Mouse (Mus musculus): ENCODE data around the gene Stxbp1. TPM values are rescaled to one million over a fixed set of nuclear protein-coding genes. Genes with fewer than 3 reads are reported as not detected.

The Stxbp1 gene
- polyA plus RNA-seq, 1 experiment from 2014 or later = 27.0 TPM

DNA sequence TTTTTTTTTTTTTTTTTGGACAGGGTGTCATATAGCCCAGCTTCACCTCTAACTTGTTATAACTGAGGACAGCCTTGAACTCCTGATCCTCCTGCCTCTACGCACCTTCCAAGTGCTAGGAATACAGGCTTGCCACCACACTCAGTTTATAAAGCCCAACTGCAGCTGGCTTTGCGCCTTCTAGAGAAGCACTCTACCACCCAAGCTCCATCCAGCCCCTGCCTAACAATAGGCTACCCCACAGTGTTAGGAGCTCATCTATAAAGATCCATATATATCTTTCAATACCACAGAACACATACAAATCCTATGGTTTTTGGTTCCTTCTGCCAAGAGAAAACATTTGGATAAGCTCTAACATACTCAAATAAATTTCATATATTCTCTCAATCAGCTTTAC is 30.5 kb downstream of the Stxbp1 start:
- no peak for DNase-seq (ENCODE audit: low spot score)
- no peak for ATAC-seq (replicated peaks; ENCODE audit: low FRiP score, low TSS enrichment, low read depth)
- Histone ChIP-seq H3K4me1 (replicated peaks; ENCODE audit: control insufficient read depth, insufficient read depth, low read length) (0 out of 2 replicates have a peak, but pooled peaks cover 8% of the 10 kb centered on the region), H3K9ac (ENCODE audit: low read length) (no peak overlapping the region), H3K9me3 (ENCODE audit: control insufficient read depth, low read length) (no peaks in the 10 kb centered on the region), H3K4me2 (ENCODE audit: low read length) (no peak overlapping the region), H3K27me3 (replicated peaks; ENCODE audit: control insufficient read depth, insufficient read depth, low read length) (no peaks in the 10 kb centered on the region), H3K36me3 (ENCODE audit: control insufficient read depth, insufficient read depth, low read length) (peaks cover 34% of the 10 kb centered on the region; the same call in 1 of the 2 replicates), H3K4me3 (ENCODE audit: low read depth, low read length) (no peak overlapping the region), H3K27ac (ENCODE audit: low read depth) (no peak overlapping the region)
- 94% methylated on average over 2 of the region's 2 CpGs for WGBS

DNA sequence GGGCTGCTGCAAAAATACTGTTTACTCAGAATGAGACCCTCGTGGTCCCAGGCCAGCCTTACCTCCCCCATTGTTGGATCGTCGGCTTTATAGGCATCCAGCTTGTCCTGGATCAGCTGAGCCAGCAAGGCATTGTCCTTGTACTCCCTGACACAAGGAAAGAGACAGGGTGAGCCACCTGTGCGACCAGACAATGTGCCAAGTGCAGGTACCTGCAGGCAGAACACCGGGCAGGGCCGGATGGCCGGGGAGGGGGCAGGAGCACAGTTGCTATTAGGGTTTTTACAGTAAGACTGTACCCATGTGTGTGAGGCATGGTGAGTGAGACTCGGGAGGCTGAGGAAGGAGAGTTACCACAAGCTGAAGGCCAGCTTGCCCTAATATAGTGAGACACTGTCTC is 35.1 kb downstream of the Stxbp1 start:
- Histone ChIP-seq H3K9ac (ENCODE audit: low read length) (no peak overlapping the region), H3K4me1 (replicated peaks; ENCODE audit: control insufficient read depth, insufficient read depth, low read length) (0 out of 2 replicates have a peak, but pooled peaks cover 1% of the 10 kb centered on the region), H3K27me3 (replicated peaks; ENCODE audit: control insufficient read depth, insufficient read depth, low read length) (no peaks in the 10 kb centered on the region), H3K9me3 (ENCODE audit: control insufficient read depth, low read length) (no peaks in the 10 kb centered on the region), H3K27ac (ENCODE audit: low read depth) (no peak overlapping the region), H3K4me3 (ENCODE audit: low read depth, low read length) (no peak overlapping the region), H3K36me3 (ENCODE audit: control insufficient read depth, insufficient read depth, low read length) (peaks cover 41% of the 10 kb centered on the region), H3K4me2 (ENCODE audit: low read length) (no peak overlapping the region)
- no peak for DNase-seq (ENCODE audit: low spot score)
- ATAC-seq (replicated peaks; ENCODE audit: low FRiP score, low TSS enrichment, low read depth) = no peak
- 81% methylated on average over 8 of the region's 8 CpGs for WGBS

DNA sequence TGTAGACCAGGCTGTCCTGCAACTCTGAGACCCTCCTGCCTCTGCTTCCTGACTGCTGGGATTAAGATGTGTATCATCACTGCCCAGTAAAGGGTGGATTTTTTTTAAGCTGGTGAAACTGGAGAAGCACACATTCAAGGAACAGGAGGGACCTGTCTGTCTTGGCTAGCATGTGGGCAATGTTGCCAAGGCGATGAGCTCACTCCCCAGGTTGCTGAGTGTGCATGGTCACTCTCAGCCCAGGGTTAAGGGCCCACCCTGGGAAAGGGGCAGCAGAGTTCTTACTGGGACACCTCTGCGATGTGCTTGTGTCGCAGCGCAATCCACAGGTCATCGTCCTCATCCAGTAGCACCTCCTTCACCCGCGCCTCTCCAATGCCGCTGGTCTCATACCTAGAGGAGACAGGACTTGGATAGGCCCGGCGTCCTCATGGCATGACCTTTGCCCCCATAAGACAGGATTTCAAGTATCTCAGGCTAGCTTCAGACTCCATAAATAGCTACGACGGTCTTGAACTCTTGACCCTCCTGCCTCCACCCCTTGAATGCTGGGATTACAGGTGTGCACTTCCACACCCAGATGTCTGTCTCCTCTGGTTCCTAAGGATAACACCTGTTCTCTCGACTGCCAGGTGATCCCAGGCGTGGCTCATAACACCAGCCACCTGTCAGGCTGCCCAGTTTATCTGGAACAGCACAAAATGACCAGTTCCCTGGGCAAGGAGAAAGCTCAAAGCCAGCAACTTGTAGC is 38.1 kb downstream of the Stxbp1 start:
- 86% methylated on average over 14 of the region's 14 CpGs for WGBS

DNA sequence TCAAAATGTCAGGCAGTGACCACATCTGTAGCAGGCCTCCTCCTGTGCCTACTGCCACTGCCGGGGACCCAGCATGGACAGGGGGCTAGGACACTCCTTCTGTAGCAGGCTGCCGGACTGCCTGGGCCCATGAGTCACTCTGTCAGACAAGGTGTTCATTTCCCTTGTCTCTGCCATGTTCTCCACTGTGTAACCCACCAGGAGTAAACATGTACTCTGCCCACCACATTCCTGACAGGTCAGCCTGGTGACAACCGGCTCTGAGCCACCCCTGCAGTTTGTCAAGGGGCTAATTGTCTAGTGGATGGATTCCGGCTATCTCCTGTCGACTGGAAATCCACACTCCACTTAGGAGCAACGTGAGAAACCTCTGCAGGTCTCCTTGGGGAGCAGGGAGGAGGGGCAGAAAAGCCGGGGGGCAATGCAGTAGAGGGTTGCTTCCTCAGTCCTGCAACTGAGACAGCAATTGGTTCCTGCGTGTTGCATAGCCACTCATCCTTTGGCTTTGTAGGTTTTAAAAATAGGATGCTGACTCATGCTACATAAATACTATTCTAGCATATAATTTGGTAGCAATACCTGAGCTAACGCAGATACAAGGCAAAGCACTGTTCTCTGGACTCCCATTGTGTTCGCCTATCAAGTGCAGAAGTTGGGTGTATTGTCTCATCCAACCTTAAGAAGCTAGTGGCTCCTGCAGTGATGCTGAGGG is 48.6 kb downstream of the Stxbp1 start:
- DNase-seq (ENCODE audit: low spot score) = no peak
- no peak for ATAC-seq (replicated peaks; ENCODE audit: low FRiP score, low TSS enrichment, low read depth)
- WGBS = 45% methylated on average over 10 of the region's 10 CpGs

More for the DNA sequence above, 38.1 kb downstream of the Stxbp1 start:
- H3K9ac ChIP-seq (ENCODE audit: low read length) = no peak overlapping the region
- ATAC-seq (replicated peaks; ENCODE audit: low FRiP score, low TSS enrichment, low read depth) = peak; percentile 19; the same call in 1 of the 2 replicates
- no peaks in the 10 kb centered on the region for H3K9me3 ChIP-seq (ENCODE audit: control insufficient read depth, low read length)
- H3K27ac ChIP-seq (ENCODE audit: low read depth) = no peak overlapping the region
- H3K36me3 ChIP-seq (ENCODE audit: control insufficient read depth, insufficient read depth, low read length) = peaks cover 32% of the 10 kb centered on the region
- no peak overlapping the region for H3K4me3 ChIP-seq (ENCODE audit: low read depth, low read length)
- no peak overlapping the region for H3K4me2 ChIP-seq (ENCODE audit: low read length)
- no peak for DNase-seq (ENCODE audit: low spot score)
- no peaks in the 10 kb centered on the region for H3K27me3 ChIP-seq (replicated peaks; ENCODE audit: control insufficient read depth, insufficient read depth, low read length)
- no peaks in the 10 kb centered on the region for H3K4me1 ChIP-seq (replicated peaks; ENCODE audit: control insufficient read depth, insufficient read depth, low read length)

DNA sequence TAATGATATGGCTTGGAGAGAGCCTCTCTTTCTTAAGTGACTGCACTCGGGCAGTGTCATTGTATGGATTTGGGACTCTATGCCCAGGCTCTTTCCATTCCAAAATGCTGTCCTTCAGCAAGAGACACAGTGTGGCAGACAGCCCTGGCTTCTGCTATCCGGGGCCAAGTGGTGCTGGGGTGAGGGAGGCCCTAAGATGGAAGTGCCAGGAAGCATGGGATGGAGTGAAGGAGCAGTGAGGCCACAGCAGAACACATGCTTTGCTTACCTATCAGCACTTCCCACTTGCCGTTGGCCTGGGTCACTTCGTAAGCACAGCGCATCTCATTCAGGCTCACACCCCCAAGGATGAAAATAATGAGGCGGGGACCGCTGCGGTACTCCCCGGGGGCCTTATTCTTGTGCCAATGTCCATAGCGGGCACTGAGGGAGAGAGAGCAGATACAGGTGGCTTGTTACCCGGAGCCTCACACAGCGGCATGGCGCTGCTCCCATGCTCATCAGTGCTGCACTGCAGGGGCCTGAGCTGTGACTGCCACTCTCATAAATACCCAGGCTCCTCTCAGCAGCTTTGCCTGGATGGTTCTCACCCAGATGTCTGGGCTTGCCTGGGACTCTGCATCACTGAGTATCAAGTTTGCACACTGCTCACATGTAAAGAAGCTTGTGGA is 51.2 kb downstream of the Stxbp1 start:
- 91% methylated on average over 13 of the region's 13 CpGs for WGBS
- Histone ChIP-seq H3K4me1 (replicated peaks; ENCODE audit: control insufficient read depth, insufficient read depth, low read length) (no peaks in the 10 kb centered on the region), H3K4me3 (ENCODE audit: low read depth, low read length) (no peak overlapping the region), H3K4me2 (ENCODE audit: low read length) (no peak overlapping the region), H3K9ac (ENCODE audit: low read length) (no peak overlapping the region), H3K36me3 (ENCODE audit: control insufficient read depth, insufficient read depth, low read length) (peaks cover 65% of the 10 kb centered on the region), H3K9me3 (ENCODE audit: control insufficient read depth, low read length) (no peaks in the 10 kb centered on the region), H3K27ac (ENCODE audit: low read depth) (no peak overlapping the region), H3K27me3 (replicated peaks; ENCODE audit: control insufficient read depth, insufficient read depth, low read length) (no peaks in the 10 kb centered on the region)
- DNase-seq (ENCODE audit: low spot score) (no peak), ATAC-seq (replicated peaks; ENCODE audit: low FRiP score, low TSS enrichment, low read depth) (no peak)

More for the DNA sequence above, 48.6 kb downstream of the Stxbp1 start:
- H3K27me3 ChIP-seq (replicated peaks; ENCODE audit: control insufficient read depth, insufficient read depth, low read length) = no peaks in the 10 kb centered on the region
- no peak overlapping the region for H3K4me2 ChIP-seq (ENCODE audit: low read length)
- no peaks in the 10 kb centered on the region for H3K9me3 ChIP-seq (ENCODE audit: control insufficient read depth, low read length)
- peaks cover 61% of the 10 kb centered on the region for H3K36me3 ChIP-seq (ENCODE audit: control insufficient read depth, insufficient read depth, low read length)
- H3K4me3 ChIP-seq (ENCODE audit: low read depth, low read length) = no peak overlapping the region
- no peak overlapping the region for H3K27ac ChIP-seq (ENCODE audit: low read depth)
- H3K9ac ChIP-seq (ENCODE audit: low read length) = no peak overlapping the region
- no peaks in the 10 kb centered on the region for H3K4me1 ChIP-seq (replicated peaks; ENCODE audit: control insufficient read depth, insufficient read depth, low read length)

DNA sequence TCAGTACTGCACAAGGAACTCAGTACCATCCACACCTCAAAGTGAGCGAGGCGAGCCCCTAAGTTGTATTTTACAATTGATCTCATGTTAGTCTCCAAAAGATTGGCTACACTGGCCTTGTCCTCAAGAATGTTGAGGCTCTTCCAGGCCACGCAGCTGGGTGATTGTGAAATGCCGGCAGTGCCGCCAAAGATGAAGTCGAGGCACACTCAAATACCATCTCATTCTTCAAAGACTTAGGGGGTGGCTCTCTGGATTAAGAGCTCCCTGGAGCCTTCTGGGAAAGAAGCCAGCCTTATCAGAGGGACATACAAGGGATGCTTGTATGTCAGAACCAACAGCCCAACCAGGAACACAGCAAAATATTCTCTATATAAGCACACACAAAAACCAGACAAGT is 55.7 kb downstream of the Stxbp1 start:
- no peak overlapping the region for H3K4me3 ChIP-seq (ENCODE audit: low read depth, low read length)
- no peaks in the 10 kb centered on the region for H3K9me3 ChIP-seq (ENCODE audit: control insufficient read depth, low read length)
- ATAC-seq (replicated peaks; ENCODE audit: low FRiP score, low TSS enrichment, low read depth) (no peak), DNase-seq (ENCODE audit: low spot score) (no peak)
- H3K27me3 ChIP-seq (replicated peaks; ENCODE audit: control insufficient read depth, insufficient read depth, low read length) = no peaks in the 10 kb centered on the region
- peaks cover 22% of the 10 kb centered on the region for H3K36me3 ChIP-seq (ENCODE audit: control insufficient read depth, insufficient read depth, low read length)
- no peak overlapping the region for H3K27ac ChIP-seq (ENCODE audit: low read depth)
- H3K9ac ChIP-seq (ENCODE audit: low read length) = no peak overlapping the region
- no peaks in the 10 kb centered on the region for H3K4me1 ChIP-seq (replicated peaks; ENCODE audit: control insufficient read depth, insufficient read depth, low read length)
- WGBS = 86% methylated on average over 6 of the region's 6 CpGs
- H3K4me2 ChIP-seq (ENCODE audit: low read length) = no peak overlapping the region

DNA sequence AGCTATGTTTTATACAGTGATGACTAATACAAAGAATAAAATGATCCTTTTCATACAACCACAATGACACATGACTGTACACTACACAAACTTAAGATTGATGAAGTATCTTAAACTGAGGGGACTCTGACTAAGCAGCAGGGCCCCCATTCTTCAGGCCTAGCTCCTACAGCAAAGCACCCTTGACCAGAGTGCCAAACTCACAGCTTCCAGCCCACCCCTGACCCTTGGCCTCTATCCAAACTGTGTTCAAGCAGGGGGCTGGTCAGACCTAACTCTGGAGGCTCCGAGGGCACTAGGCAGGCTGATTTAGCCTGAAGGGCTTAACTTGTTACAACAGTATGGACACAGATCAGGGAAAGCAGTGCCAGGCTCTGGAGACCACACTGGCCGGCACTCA is 58.5 kb downstream of the Stxbp1 start:
- no peak for DNase-seq (ENCODE audit: low spot score)
- Histone ChIP-seq H3K9me3 (ENCODE audit: control insufficient read depth, low read length) (no peaks in the 10 kb centered on the region), H3K4me1 (replicated peaks; ENCODE audit: control insufficient read depth, insufficient read depth, low read length) (no peaks in the 10 kb centered on the region), H3K9ac (ENCODE audit: low read length) (no peak overlapping the region), H3K4me2 (ENCODE audit: low read length) (no peak overlapping the region), H3K4me3 (ENCODE audit: low read depth, low read length) (no peak overlapping the region), H3K27me3 (replicated peaks; ENCODE audit: control insufficient read depth, insufficient read depth, low read length) (no peaks in the 10 kb centered on the region), H3K27ac (ENCODE audit: low read depth) (no peak overlapping the region), H3K36me3 (ENCODE audit: control insufficient read depth, insufficient read depth, low read length) (peaks cover 10% of the 10 kb centered on the region; the same call in 1 of the 2 replicates)
- no peak for ATAC-seq (replicated peaks; ENCODE audit: low FRiP score, low TSS enrichment, low read depth)
- WGBS = 35% methylated on average over 2 of the region's 2 CpGs

DNA sequence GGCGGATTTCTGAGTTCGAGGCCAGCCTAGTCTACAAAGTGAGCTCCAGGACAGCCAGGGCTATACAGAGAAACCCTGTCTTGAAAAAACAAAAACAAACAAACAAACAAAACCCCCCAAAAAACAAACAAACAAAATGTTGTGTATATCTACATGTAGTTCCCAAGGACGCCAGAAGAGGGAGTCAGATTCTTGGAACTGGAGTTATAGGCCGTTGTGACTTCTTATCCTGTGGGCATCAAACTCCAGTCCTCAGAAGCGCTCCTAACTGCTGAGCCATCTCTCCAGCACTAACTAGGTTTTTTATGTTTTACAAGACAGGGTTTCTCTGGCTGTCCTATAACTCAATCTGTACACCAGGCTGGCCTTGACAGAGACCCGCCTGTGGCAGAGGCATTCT is 59.9 kb downstream of the Stxbp1 start:
- Histone ChIP-seq H3K27me3 (replicated peaks; ENCODE audit: control insufficient read depth, insufficient read depth, low read length) (no peaks in the 10 kb centered on the region), H3K36me3 (ENCODE audit: control insufficient read depth, insufficient read depth, low read length) (peaks cover 4% of the 10 kb centered on the region; the same call in 1 of the 2 replicates), H3K9ac (ENCODE audit: low read length) (no peak overlapping the region), H3K4me2 (ENCODE audit: low read length) (no peak overlapping the region), H3K4me3 (ENCODE audit: low read depth, low read length) (no peak overlapping the region), H3K4me1 (replicated peaks; ENCODE audit: control insufficient read depth, insufficient read depth, low read length) (no peaks in the 10 kb centered on the region), H3K9me3 (ENCODE audit: control insufficient read depth, low read length) (no peaks in the 10 kb centered on the region), H3K27ac (ENCODE audit: low read depth) (no peak overlapping the region)
- DNase-seq (ENCODE audit: low spot score) = no peak
- ATAC-seq (replicated peaks; ENCODE audit: low FRiP score, low TSS enrichment, low read depth) = no peak
- WGBS = 63% methylated on average over 6 of the region's 6 CpGs

Measured in intestine, embryonic 14.5 days (tissue).